Mouse (Mus musculus): ENCODE data around the gene Axin2.

Gene Axin2

DNA sequence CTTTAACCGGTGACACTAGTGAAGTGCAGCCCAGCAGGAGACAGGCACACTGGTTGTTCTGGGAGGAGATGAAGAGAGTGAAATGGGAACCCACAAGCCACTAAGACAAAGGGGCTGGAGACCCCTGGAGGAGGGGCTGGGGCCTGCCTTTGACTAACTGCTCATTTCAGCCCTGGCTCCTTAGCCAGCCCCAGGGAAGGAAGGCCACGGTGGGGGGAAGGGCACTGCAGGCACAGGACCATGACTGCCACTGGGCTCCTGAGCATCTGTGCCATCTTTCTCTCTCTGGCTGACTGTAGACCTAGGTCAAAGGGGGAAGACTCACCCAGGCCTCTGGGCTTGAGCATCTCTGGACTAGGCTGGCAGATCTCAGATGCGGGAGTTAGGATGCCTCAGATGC lies 10.5 kb downstream of the Axin2 start:
- DNase-seq: no peak

DNA sequence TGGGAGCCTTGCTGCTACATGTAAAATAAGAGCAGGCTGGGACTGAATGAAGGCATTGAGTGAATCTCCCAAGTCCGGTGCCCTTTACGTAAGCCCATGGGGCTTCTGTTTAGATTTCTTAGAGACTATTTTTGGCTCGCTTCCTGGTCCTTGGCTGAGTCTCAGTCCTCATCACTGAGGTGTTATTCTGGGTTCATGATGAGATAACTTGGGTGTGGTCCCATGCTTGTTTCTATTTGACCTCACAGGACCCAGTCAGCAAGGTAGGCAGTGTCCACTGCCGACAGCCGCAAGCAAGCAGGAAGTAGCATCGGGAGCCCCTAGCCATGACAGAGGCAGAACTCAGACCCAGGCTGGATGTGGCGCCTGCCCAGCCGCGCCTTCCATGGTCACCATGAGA lies 13.7 kb downstream of the Axin2 start:
- peak; percentile 76 for DNase-seq

DNA sequence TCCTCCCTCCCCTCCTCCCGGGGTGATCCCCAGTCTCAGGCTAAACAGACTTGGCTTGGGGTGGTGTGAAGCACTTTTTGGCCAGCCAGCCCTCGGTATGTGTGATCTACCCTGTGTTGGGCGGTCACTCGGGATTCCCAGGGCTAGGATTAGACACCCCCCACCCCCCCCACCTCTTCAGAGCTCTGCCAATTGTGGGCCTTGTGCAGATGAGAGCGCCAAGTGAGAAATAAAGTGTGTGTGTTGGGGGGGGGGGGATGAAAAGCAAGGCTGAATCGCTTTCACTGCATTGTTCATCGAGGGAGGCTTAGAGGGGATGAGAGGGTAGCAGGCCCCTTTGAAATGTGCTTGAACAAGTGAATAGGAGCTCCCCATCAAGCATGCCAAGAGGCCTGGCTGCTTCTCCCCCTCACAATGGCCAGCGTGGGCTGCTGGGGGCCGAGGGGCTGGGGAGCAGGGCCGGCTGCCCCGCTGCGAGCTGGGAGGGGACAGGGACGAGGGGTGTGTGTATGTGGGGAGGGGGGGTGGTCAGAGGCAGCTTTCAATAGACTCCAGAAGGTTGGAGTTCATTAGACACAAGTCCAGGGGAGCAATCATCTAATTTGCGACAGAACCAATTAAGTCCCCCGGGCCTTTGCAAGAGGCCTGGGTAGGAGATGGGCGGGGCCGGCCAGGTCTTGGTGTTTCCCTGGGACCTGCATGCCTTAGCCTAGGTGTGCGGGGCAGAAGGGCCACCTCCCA lies 15.1 kb downstream of the Axin2 start:
- DNase-seq: no peak

DNA sequence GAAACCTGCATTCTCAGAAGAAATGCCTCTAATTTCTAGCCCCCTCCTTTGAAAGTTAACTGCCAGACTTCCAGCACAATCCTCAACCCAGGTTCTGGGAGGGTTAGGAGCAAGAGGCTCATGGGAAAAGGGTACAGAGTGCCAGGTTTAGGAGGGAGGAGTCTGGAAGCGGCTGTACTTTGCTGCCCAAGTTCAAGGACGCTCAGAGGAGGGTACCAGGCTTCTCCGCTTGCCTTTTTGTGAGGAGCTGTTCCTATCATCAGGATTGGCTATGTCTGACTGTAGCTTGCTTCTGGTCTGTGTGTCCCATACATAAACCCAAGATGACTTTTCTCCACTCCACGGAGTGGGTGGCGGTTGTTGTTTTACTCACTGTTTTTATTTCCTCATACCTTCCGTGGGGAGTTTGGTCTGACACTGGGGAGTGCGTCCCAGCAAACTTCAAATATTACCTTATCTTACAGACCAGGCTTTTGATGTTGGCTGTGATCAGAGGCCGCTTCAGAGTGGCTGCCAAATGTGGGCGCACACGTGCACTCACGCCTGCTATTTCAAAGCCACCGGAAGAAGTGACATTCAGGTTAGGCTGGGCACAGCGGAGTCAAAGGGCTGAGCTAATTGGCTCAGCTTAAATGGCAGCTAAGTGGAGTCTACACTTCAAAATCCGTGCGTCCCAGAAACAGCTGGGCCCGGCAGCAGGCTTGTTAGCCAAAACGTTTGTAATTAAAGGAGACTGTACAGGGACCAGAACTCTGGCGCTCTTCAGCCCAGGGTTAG lies 16.1 kb downstream of the Axin2 start:
- DNase-seq: no peak

- DNase-seq: no peak
These were observed 20.7 kb downstream of the Axin2 start for GRCm38 (mm10) chr11:108940655-108941412.

DNA sequence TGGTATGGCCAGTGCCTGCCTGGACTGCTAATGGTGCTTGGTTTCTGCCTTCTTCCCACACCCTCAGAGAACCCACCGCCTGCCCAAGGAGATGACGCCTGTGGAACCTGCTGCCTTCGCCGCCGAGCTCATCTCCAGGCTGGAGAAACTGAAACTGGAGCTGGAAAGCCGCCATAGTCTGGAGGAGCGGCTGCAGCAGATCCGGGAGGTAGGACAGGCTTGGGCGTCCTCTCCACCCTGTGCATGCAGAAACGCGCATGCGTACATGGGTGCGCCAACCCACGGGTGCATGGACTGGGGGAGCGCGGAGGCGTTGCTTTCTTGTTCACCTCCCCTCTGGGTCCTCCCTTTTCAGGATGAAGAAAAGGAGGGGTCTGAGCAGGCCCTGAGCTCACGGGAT lies 21.7 kb downstream of the Axin2 start:
- DNase-seq: no peak

DNA sequence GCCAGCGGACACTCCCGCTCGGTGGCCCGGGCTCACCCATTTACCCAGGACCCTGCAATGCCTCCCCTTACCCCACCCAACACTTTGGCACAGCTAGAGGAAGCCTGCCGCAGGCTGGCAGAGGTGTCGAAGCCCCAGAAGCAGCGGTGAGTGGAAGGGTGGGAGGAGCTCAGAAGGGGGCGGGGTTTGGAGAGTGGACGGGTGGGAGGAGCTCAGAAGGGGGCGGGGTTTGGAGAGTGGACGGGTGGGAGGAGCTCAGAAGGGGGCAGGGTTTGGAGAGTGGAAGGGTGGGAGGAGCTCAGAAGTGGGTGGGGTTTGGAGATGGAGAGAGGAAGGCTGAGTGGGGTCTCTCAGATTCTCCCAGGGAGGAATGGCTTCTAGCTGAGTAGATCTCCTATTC lies 23.6 kb downstream of the Axin2 start:
- DNase-seq: no peak

GRCm38 (mm10) chr11:108945666-108946065 lies 25.5 kb downstream of the Axin2 start:
- no peak for DNase-seq

DNA sequence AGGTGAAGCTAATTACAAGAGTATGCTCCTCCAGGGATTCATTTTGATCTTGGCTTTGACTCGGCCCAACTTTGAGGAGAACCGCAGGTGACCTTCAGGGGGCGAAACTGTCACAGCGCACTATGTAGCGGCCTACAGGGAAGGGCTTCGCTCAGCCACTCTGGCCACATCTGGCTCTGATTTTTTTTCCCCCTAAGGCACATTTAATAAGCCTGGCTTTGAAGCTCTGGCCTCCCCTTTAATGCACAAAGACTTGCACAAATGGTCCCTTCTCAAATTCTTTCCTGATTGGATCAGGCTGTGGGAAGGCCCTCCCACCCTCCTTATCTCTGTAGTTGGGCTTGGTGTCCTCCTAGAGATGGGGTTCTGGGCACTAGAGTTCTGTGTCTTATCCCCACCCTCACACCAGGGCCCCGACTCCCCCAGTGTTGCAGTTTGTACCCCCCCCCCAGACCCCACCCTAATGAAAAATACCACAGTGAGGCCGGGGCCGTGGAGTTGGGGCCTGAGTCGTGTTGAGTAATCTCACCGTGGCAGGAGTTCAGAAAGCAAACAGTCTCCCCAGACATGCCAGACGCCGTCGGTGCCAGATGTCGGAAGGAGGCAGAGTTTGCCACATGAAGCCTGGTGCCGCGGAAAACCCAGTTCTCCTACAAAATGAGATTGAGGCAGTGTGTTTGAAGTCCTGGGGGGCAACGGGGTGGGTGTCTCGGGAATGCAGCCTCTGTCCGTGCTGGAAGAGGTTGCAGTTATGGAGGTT lies 27.5 kb downstream of the Axin2 start:
- DNase-seq: peak; percentile 75

DNA sequence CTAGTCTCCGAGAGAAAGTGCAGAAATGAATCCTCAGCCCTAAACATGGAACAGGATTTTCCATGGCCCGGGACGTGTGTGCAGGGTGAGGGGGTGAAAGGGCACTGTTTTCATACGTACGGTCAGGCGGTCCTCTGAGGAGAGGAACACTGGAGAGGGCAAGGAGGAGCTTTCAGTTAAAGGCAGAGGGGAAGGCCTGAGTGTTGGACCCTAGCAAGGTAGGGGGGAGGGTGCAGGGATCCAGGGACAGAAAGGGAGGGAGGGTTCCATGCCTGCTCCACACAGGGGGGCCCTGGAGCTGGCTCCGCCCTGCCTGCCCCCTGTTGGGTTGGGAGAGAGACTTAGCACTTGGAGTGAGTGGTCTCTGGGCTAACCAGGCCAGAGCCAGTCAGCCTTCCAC lies 28.4 kb downstream of the Axin2 start:
- no peak for DNase-seq

- no peak for DNase-seq
These were observed 28.8 kb downstream of the Axin2 start for GRCm38 (mm10) chr11:108948931-108949330.

- no peak for DNase-seq
These were observed 32.2 kb downstream of the Axin2 start for GRCm38 (mm10) chr11:108952343-108952742.

- no peak for DNase-seq
These were observed 35.8 kb downstream of the Axin2 start for GRCm38 (mm10) chr11:108955943-108956342.

- no peak for DNase-seq
These were observed 38.2 kb downstream of the Axin2 start for GRCm38 (mm10) chr11:108958349-108958748.

- DNase-seq: no peak
These were observed 39.0 kb downstream of the Axin2 start for GRCm38 (mm10) chr11:108959196-108959595.

- DNase-seq: peak; percentile 27
These were observed 41.5 kb downstream of the Axin2 start for GRCm38 (mm10) chr11:108961651-108962065.

DNA sequence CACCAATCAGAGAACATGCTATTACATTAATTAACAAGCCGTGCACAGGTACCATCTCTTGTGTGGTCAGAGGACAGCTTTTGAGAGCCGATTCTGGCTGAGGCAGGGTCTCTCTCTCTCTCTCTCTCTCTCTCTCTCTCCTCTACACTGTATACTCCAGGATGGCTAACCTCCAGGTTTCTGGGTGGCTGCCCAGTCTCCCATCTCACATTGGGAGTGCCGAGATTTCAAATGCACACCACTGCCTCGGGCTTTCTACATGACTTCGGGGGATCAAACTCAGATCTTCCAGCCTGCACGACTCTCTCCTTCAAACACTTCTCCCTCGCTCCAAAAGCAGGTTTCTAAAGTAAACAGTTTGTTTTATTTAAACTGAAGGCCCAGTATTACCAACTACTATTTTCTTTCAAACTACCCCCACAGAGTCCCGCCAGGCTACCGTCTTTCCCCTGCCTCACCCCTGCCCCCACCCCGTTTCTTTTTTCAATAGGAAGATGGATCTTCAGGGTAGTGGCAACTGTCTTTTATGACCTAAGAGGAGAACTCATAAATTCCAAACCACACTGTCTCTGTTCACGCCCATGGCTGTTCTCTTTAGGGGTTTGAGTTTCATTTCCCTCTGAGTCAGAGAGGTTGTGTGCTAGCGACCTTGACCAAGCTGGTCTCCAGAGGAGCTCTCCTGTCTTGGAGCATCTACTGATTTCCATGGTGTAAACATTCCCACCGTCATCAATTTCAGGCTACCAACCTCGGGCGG lies 43.5 kb downstream of the Axin2 start:
- DNase-seq: no peak

DNA sequence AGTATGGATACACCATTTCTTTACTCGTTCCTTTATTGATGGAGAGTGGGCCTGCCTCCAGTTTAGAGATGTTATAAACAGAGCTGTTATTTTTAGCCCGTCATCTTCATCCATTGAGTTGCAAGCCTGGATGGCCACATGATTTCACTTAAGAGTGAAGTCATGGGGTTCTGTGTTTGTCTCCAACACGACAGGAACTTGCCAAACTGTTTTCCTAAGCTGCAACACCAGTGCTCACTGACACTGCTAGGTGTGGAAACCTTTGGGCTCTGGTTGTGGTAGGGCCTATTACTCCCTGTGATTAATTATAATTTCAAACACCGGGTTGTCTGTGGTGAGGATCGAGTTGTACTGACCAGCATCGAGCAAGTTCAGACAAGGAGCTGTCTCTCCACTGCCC lies 45.6 kb downstream of the Axin2 start:
- DNase-seq: no peak

DNA sequence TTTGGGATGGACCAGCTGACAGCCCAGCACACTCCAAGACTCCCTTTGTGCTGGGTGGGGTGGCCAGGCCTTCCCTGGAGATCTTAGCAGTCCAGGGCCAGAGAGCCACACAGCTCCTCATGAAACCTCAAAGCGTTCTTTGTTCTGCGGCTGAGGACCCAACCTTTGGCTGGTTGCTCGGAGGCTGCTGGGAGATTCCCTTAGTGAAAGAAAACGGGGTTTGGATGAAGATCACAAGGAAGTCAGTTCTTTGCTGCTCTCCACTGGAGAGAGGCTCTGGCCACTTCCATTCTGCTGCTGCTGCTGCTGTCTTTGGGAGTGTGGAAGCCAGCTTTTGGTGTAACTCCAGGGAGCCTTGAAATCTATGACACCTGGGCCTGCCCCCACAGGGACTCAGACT lies 53.3 kb downstream of the Axin2 start:
- DNase-seq: no peak

- DNase-seq: no peak
These were observed 53.7 kb downstream of the Axin2 start for GRCm38 (mm10) chr11:108973866-108974265.

GRCm38 (mm10) chr11:108975583-108975982 lies 55.4 kb downstream of the Axin2 start:
- DNase-seq: no peak

DNA sequence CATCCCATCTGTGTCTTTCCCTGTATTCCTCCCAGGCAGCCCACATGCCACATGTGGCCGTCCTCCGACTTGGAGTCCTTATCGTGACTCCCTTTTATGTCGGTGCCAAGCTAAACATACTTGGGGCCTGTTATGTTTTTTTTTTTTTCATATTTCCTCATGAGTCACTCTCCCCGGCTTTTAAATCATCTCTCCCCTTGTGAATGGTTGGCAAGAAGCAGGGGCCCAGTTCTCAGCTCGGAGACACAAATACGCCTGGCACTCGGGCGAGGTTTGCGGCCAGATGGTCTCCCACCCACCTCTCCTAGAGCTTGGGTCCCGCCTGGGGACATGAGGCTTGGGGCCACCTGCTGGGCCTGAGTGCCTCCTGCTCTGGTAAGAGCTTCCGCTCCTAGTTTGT lies 60.4 kb downstream of the Axin2 start:
- peak; percentile 90 for DNase-seq
